Mouse (Mus musculus) hindbrain, postnatal 0 days (tissue): ENCODE data around the gene Myo1e. TPM values are rescaled to one million over a fixed set of nuclear protein-coding genes. Genes with fewer than 3 reads are reported as not detected.

Experiments
- ATAC-seq: fragments of 200-750 bp; cut with Nextera tagmentation; 2 replicates; pipeline ENCODE4 v1.8.0; 2017; ENCODE audit warnings: mild to moderate bottlenecking, moderate TSS enrichment, moderate library complexity
- DNase-seq: peaks from one replicate; pipeline ENCODE4 v3.0.0-alpha.2; 2015; ENCODE audit warnings: low spot score
- H3K27ac ChIP-seq: fragments of 300-500 bp; sonication (generic); 2 replicates; pipeline ENCODE4 v1.5.1; 2014; ENCODE audit warnings: mild to moderate bottlenecking
- H3K27me3 ChIP-seq: fragments of 300-500 bp; sonication (generic); 2 replicates; pipeline ENCODE4 v1.6.1; 2014; ENCODE audit warnings: low read length, mixed read lengths; ENCODE audit not compliant: insufficient read depth
- H3K36me3 ChIP-seq: fragments of 300-500 bp; sonication (generic); 2 replicates; pipeline ENCODE4 v1.6.1; 2014; ENCODE audit warnings: low read length, mixed read lengths; ENCODE audit not compliant: insufficient read depth
- H3K4me1 ChIP-seq: fragments of 300-500 bp; sonication (generic); 2 replicates; pipeline ENCODE4 v1.6.1; 2014; ENCODE audit warnings: antibody characterized with exemption, low read length, mixed read lengths; ENCODE audit not compliant: insufficient read depth
- H3K4me2 ChIP-seq: fragments of 300-500 bp; sonication (generic); 2 replicates; pipeline ENCODE4 v1.6.1; 2014; ENCODE audit warnings: low read depth, mild to moderate bottlenecking, low read length, moderate library complexity, mixed read lengths
- H3K4me3 ChIP-seq: fragments of 300-500 bp; sonication (generic); 2 replicates; pipeline ENCODE4 v1.5.1; 2014; ENCODE audit warnings: low read length
- H3K9ac ChIP-seq: fragments of 300-500 bp; sonication (generic); replicated peaks from 2 replicates; pipeline ENCODE4 v1.6.1; 2014; ENCODE audit warnings: mild to moderate bottlenecking, low read length, moderate library complexity, mixed read lengths
- H3K9me3 ChIP-seq: fragments of 300-500 bp; sonication (generic); 2 replicates; pipeline ENCODE4 v1.6.1; 2016; ENCODE audit warnings: low read length, mixed read lengths
- CTCF ChIP-seq: IDR thresholded peaks from 2 replicates; pipeline ENCODE4 v1.5.1; 2016; ENCODE audit warnings: antibody characterized with exemption, control low read depth, low read depth
- WGBS: fragments of 180-500 bp; shearing (Covaris S2); extraction: QIAGEN DNeasy Blood & Tissue Kit; methylation state at CpG from one replicate; pipeline ENCODE4 v1.1.7; 2014; 5-methylcytosine and 5-hydroxymethylcytosine counted together
- polyA plus RNA-seq: library from polyadenylated mRNA; unstranded; fragments of >200 nt; fragmentation: Nextera tagmentation; extraction: Ambion mirVana; gene quantifications from 2 replicates; pipeline ENCODE4 v1.2.1, GENCODE M21; 2015
- total RNA-seq: library from RNA; depleted of rRNA; stranded (reverse); fragments of >200 nt; gene quantifications from 2 replicates; pipeline ENCODE4 v1.2.3, GENCODE M21; 2014; rRNA removed

The Myo1e gene
- total RNA-seq = 5.7 and 8.9 TPM in 2 replicates
- 5.4 and 6.5 TPM in 2 replicates for polyA plus RNA-seq

GRCm38 (mm10) chr9:70207151-70207831 is at the start of gene Myo1e:
Gene Myo1e (plus strand): TSS chr9:70207350.
- peak within 1 kb of the TSS; percentile 67 for H3K4me3 ChIP-seq
- WGBS = under 1% methylated on average over 43 of the region's 43 CpGs
- H3K27me3 ChIP-seq = no peaks in the 10 kb centered on the region
- H3K9ac ChIP-seq = peak within 1 kb of the TSS; percentile 53
- TF ChIP-seq CTCF = no peak
- DNase-seq (peak; percentile 95), ATAC-seq (peak; percentile 97)
- 0 out of 2 replicates have a peak, but pooled peaks cover 4% of the 10 kb centered on the region for H3K9me3 ChIP-seq
- H3K36me3 ChIP-seq = no peaks in the 10 kb centered on the region
- peak within 1 kb of the TSS; percentile 80 for H3K27ac ChIP-seq
- H3K4me1 ChIP-seq = peaks cover 7% of the 10 kb centered on the region; the same call in 1 of the 2 replicates
- H3K4me2 ChIP-seq = peak within 1 kb of the TSS; percentile 99

- DNase-seq (no peak), ATAC-seq (no peak)
- Histone ChIP-seq H3K4me1 (no peaks in the 10 kb centered on the region), H3K27me3 (no peaks in the 10 kb centered on the region), H3K4me2 (no peak overlapping the region), H3K36me3 (no peaks in the 10 kb centered on the region), H3K4me3 (no peak overlapping the region), H3K27ac (no peak overlapping the region), H3K9ac (no peak overlapping the region), H3K9me3 (no peaks in the 10 kb centered on the region)
- 85% methylated on average over 10 of the region's 10 CpGs for WGBS
- TF ChIP-seq CTCF = no peak
These were observed 47.1 kb upstream of the Myo1e start for GRCm38 (mm10) chr9:70160071-70160470.

- no peak for ATAC-seq
- 92% methylated on average over 7 of the region's 7 CpGs for WGBS
These were observed 38.2 kb upstream of the Myo1e start for GRCm38 (mm10) chr9:70168973-70169372.

GRCm38 (mm10) chr9:70174291-70174848 is 32.8 kb upstream of the Myo1e start:
- DNase-seq (no peak), ATAC-seq (no peak)
- TF ChIP-seq CTCF = no peak
- Histone ChIP-seq H3K27me3 (no peaks in the 10 kb centered on the region), H3K4me3 (no peak overlapping the region), H3K9me3 (no peaks in the 10 kb centered on the region), H3K36me3 (no peaks in the 10 kb centered on the region), H3K4me2 (no peak overlapping the region), H3K4me1 (0 out of 2 replicates have a peak, but pooled peaks cover 10% of the 10 kb centered on the region), H3K27ac (peak overlapping the region; percentile 4; the same call in 1 of the 2 replicates), H3K9ac (no peak overlapping the region)
- 29% methylated on average over 4 of the region's 4 CpGs for WGBS

More at GRCm38 (mm10) chr9:70168973-70169372, 38.2 kb upstream of the Myo1e start:
- no peak for DNase-seq
- H3K27me3 ChIP-seq = no peaks in the 10 kb centered on the region
- H3K4me3 ChIP-seq = no peak overlapping the region
- peak; percentile 44 for TF ChIP-seq CTCF
- H3K4me1 ChIP-seq = 0 out of 2 replicates have a peak, but pooled peaks cover under 1% of the 10 kb centered on the region
- no peaks in the 10 kb centered on the region for H3K9me3 ChIP-seq
- no peaks in the 10 kb centered on the region for H3K36me3 ChIP-seq
- no peak overlapping the region for H3K4me2 ChIP-seq
- H3K27ac ChIP-seq = no peak overlapping the region
- no peak overlapping the region for H3K9ac ChIP-seq

GRCm38 (mm10) chr9:70174896-70175295 is 32.3 kb upstream of the Myo1e start:
- Histone ChIP-seq H3K4me2 (no peak overlapping the region), H3K9ac (no peak overlapping the region), H3K4me3 (no peak overlapping the region), H3K27me3 (no peaks in the 10 kb centered on the region), H3K9me3 (no peaks in the 10 kb centered on the region), H3K4me1 (0 out of 2 replicates have a peak, but pooled peaks cover 10% of the 10 kb centered on the region), H3K27ac (peak overlapping the region; percentile 4; the same call in 1 of the 2 replicates), H3K36me3 (no peaks in the 10 kb centered on the region)
- ATAC-seq (no peak), DNase-seq (peak; percentile 35)
- WGBS = 14% methylated on average over 6 of the region's 6 CpGs
- TF ChIP-seq CTCF = no peak

GRCm38 (mm10) chr9:70176291-70176690 is 30.9 kb upstream of the Myo1e start:
- Histone ChIP-seq H3K27me3 (no peaks in the 10 kb centered on the region), H3K27ac (no peak overlapping the region), H3K4me2 (no peak overlapping the region), H3K4me3 (no peak overlapping the region), H3K9me3 (no peaks in the 10 kb centered on the region), H3K4me1 (0 out of 2 replicates have a peak, but pooled peaks cover 11% of the 10 kb centered on the region), H3K9ac (no peak overlapping the region), H3K36me3 (no peaks in the 10 kb centered on the region)
- no peak for ATAC-seq
- no peak for DNase-seq
- no peak for TF ChIP-seq CTCF
- WGBS = 79% methylated on average over 3 of the region's 3 CpGs
